Mouse (Mus musculus) ES-CJ7 (cell line): ENCODE results near the gene Arhgef39.

Source experiments
- DNase-seq: peaks from one replicate; pipeline ENCODE4 v3.0.0; 2011; ENCODE audit warnings: low read depth, low spot score

The Arhgef39 gene

GRCm38 (mm10) chr4:43507938-43508665 lies 8.6 kb upstream of the Arhgef39 start:
- DNase-seq: no peak

- DNase-seq: no peak
Observed at GRCm38 (mm10) chr4:43506536-43507185, 7.2 kb upstream of the Arhgef39 start, which contains the start of gene Car9. Car9 (plus strand) TSS chr4:43506966.

DNA sequence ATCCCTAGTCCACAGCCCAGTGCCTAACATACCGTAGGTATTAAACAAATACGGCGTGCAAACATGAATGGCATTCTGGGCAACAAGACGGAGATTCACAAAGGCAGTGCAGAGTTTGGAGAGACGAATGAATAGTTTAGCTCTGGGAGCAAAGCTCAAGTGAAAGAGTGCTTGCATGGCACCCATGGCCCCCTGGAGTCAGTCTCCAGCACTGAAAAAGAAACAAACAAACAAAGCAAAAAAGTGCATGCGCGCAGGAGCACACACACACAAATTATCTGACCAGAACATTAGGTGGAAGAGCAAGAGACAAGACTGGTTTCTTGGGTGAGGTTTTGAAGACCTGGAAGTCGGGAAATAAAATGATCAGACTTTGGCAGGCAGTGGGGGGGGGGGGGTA lies 6.6 kb upstream of the Arhgef39 start:
- no peak for DNase-seq

DNA sequence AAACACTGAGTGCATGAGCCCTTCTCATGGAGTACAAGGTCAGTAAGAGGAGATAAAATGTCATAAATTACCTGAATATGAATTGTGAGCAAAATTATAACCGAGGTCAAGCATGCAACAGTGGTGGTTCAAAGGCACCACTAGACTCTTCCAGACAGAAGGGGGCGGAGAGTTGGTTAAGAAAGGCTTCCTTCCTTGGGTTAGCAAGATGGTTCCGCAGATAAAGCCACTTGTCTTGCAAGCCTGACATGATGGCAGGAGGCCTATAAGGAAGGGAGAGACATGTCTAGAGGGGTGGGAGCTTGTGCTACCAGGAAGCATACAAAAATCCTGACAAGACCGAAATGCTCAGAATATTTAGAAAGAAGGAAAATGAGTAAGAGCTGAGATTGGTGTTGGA lies 4.8 kb upstream of the Arhgef39 start:
- no peak for DNase-seq

DNA sequence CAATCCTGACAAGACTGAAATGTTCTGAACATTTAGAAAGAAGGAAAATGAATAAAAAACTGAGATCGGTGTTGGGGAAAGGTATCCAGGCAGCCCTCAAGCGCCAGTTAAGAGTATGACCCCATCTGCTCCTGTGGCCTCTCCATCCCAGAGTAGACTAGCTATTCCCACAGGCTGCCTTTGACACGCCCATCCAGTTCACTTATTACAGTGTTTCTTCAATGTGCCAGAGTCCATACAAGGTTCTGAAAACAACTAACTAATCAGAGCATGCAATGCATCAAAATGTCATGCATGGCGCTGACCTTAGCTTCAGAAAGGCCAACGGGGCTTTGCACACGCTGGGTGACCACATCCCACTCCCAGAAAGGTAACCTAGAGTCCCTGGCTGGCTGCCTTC lies 4.0 kb upstream of the Arhgef39 start:
- DNase-seq: no peak

- no peak for DNase-seq
Observed at GRCm38 (mm10) chr4:43503041-43503440, 3.5 kb upstream of the Arhgef39 start.

DNA sequence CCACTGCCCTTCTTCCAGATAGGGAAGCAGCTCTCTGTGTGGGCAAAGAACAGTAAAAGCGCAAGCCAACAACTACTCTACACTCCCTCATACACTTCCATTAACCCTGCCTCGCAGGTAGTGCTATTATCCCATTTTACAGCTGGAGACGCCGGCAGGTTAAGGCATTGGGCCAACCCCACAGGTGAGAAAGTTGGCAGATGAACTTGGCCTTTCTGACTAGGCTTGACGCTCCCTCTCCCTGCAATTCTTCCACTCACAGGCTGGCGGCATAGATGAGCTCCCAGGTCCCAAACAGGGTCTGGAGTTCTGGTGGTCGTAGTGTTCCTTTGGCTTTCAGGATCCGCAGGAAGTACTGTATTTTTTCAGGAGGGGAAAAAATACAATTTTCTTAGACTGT lies 512 bp downstream of the Arhgef39 start:
- peak; percentile 80 for DNase-seq

DNA sequence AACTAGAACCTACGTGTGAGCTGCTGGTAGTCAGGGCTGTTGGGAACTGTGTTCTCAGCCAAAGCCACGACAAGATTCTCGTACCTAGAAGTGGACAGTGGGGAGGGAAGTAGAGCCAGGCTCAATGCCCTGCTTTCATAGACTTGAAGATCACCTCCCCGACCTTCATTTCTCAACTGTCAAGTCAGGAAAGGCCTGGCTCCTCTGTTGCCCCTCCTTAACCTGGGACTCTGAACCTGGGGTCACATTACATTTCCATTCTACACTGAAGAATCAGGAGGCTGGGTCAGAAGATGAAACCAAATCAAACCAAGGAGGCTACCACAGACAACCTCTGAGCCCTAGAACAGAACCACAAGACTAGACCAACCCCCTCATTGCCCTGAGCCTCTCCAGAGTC lies 1.5 kb downstream of the Arhgef39 start:
- no peak for DNase-seq

DNA sequence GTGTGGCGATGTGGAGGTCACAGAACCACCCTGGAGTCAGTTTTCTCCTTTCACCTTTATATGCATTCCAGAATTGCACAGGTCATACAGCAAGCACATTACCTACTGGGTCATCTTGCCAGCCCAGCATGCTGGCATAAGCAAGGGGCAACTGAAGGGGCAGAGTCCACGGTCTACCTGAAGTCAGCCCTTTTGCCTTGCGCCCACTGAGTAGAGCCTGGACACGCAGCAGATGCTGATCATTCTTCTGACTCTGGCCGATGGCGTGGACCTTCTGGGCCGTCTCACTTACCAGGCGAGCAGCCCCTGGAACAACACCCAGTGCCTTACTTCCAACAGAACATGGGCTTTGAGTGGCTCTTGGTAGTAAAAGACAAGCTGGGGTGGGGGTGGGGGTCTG lies 2.1 kb downstream of the Arhgef39 start:
- no peak for DNase-seq

- DNase-seq: no peak
Observed at GRCm38 (mm10) chr4:43496587-43496986, 2.9 kb downstream of the Arhgef39 start.

DNA sequence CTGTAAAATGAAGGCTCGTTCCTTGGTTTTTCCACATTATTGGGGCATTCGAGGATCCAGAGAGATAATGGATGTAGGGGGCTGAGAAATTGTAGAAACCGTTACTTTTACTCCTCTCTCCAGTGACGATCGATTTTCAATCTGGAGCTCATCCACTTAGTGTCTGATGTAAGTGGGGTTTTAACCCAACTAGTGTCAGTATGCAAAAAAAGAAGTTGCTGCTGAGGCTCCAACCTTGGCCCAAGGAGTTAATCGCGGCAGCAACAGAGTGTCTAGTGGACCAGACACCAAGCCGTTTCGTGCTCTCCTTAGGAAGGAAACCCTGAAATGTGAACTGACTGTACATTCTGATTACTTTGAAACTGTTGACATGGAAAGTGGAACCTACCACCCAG lies 5.7 kb downstream of the Arhgef39 start:
- no peak for DNase-seq

GRCm38 (mm10) chr4:43493186-43493845 lies 6.2 kb downstream of the Arhgef39 start:
- peak; percentile 92 for DNase-seq

GRCm38 (mm10) chr4:43492821-43493185 lies 6.7 kb downstream of the Arhgef39 start, which contains the start of gene Ccdc107:
Ccdc107 (plus strand) TSS chr4:43492900.
- DNase-seq: peak; percentile 99

- peak; percentile 55 for DNase-seq
Observed at GRCm38 (mm10) chr4:43492101-43492820, 7.2 kb downstream of the Arhgef39 start.

DNA sequence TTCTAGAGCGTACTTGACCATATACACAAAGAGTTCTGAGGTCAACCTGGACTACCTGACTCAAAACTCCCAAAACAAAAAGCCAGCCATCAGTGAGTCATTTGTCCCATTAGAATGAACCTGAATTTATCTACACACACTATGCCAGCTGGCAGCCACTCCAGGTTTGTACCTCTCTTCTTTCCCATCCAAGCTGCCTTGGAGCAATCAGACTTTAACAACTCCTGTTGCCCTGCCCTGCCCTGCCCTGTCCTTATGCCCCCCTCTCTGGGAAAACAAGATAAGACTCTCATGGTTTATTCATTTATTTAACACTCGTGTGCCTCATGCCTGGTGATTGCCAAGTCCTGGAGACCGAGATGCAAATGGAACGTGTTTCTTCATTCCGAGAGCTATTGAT lies 8.7 kb downstream of the Arhgef39 start:
- no peak for DNase-seq

DNA sequence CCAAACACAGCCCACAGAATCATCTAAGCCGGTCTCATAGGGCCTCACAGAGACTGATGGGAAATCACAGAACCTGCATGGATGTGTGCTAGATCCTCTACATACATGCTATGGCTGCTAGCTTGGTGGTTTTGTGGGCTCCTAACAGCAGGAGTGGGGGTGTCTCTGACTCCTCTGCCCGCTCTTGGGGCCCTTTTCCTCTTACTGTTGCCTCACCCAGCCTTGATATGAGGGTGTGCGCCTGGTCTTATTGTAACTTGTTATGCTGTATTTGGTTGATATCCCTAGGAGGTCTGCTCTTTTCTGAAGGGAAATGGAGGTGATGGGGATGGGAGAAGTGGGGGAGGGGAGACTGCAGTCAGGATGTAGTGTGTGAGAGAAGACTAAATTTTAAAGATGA lies 9.9 kb downstream of the Arhgef39 start:
- no peak for DNase-seq

DNA sequence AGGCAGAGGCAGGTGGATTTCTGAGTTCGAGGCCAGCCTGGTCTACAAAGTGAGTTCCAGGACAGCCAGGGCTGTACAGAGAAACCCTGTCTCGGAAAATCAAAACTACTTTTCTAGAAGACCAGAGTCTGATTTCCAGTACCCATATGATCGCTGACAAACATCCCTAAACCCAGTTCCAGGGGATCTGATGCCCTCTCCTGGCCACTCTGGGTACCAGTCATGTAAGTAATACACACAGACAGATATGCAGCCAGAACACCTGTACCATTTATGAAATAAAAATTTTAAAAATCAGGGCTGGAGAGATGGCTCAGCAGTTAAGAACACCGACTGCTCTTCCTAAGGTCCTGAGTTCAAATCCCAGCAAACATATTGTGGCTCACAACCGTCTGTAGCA lies 13.8 kb downstream of the Arhgef39 start:
- DNase-seq: peak; percentile 70

GRCm38 (mm10) chr4:43483535-43484091 lies 15.9 kb downstream of the Arhgef39 start, which contains the start of gene Sit1:
Sit1 (minus strand) TSS chr4:43483734.
- no peak for DNase-seq

DNA sequence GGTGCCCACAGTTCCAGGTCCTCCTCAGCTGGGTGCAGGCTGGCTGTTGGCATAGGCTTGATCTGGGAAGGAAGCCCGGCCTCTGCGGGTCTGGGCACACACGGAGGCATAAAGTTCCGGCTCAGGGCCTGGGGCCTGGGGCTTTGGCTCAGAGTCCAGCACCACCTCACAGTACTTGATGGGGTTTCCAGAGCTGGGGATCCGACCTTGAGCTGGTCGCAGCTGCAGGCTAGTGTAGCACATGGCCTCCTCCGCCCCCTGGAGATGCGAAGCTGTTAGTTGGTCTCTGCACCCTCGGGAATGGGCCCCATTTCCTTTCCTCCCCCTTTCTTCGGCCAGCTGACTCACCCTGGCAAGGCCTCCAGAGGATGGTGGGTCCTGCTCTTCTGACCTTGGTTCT lies 16.9 kb downstream of the Arhgef39 start:
- no peak for DNase-seq

- no peak for DNase-seq
Observed at GRCm38 (mm10) chr4:43481894-43482456, 17.5 kb downstream of the Arhgef39 start.

GRCm38 (mm10) chr4:43480985-43481384 lies 18.5 kb downstream of the Arhgef39 start:
- no peak for DNase-seq
